Mouse (Mus musculus) forebrain, postnatal 0 days (tissue): ENCODE results near the gene Arfgap2. TPM values are rescaled to one million over a fixed set of nuclear protein-coding genes. Genes with fewer than 3 reads are reported as not detected.

Experiments
- ATAC-seq: fragments of 200-750 bp; cut with Nextera tagmentation; 2 replicates; pipeline ENCODE4 v1.8.0; 2017; ENCODE audit warnings: mild to moderate bottlenecking, moderate library complexity
- DNase-seq: peaks from one replicate; pipeline ENCODE4 v3.0.0-alpha.2; 2015
- H3K27ac ChIP-seq: fragments of 300-500 bp; sonication (generic); 2 replicates; pipeline ENCODE4 v1.5.1; 2014; ENCODE audit warnings: low read depth, mild to moderate bottlenecking, antibody characterized with exemption, low read length, moderate library complexity, mixed read lengths
- H3K27me3 ChIP-seq: fragments of 300-500 bp; sonication (generic); 2 replicates; pipeline ENCODE4 v1.6.1; 2014; ENCODE audit warnings: mild to moderate bottlenecking, low read length, mixed read lengths; ENCODE audit not compliant: insufficient read depth
- H3K36me3 ChIP-seq: fragments of 300-500 bp; sonication (generic); 2 replicates; pipeline ENCODE4 v1.6.1; 2014; ENCODE audit warnings: mild to moderate bottlenecking, moderate library complexity; ENCODE audit not compliant: insufficient read depth
- H3K4me1 ChIP-seq: fragments of 300-500 bp; sonication (generic); 2 replicates; pipeline ENCODE4 v1.6.1; 2014; ENCODE audit warnings: antibody characterized with exemption; ENCODE audit not compliant: insufficient read depth
- H3K4me2 ChIP-seq: fragments of 300-500 bp; sonication (generic); 2 replicates; pipeline ENCODE4 v1.6.1; 2014; ENCODE audit warnings: low read depth, mild to moderate bottlenecking, moderate library complexity
- H3K4me3 ChIP-seq: fragments of 300-500 bp; sonication (generic); 2 replicates; pipeline ENCODE4 v1.5.1; 2014; ENCODE audit warnings: low read depth, low read length, mixed read lengths
- H3K9ac ChIP-seq: fragments of 300-500 bp; sonication (generic); 2 replicates; pipeline ENCODE4 v1.6.1; 2014; ENCODE audit warnings: mild to moderate bottlenecking
- H3K9me3 ChIP-seq: fragments of 300-500 bp; sonication (generic); 2 replicates; pipeline ENCODE4 v1.6.1; 2016; ENCODE audit warnings: low read length
- CTCF ChIP-seq: sonication (generic); IDR thresholded peaks from 2 replicates; pipeline ENCODE4 v1.5.1; 2016; ENCODE audit warnings: antibody characterized with exemption, control low read depth, low read depth
- WGBS: fragments of 180-500 bp; shearing (Covaris S2); extraction: QIAGEN DNeasy Blood & Tissue Kit; methylation state at CpG from one replicate; pipeline ENCODE4 v1.1.7; 2014; 5-methylcytosine and 5-hydroxymethylcytosine counted together
- polyA plus RNA-seq: library from polyadenylated mRNA; unstranded; fragments of >200 nt; fragmentation: Nextera tagmentation; extraction: Ambion mirVana; gene quantifications from 2 replicates; pipeline ENCODE4 v1.2.1, GENCODE M21; 2015
- total RNA-seq: library from RNA; depleted of rRNA; stranded (reverse); fragments of >200 nt; gene quantifications from 2 replicates; pipeline ENCODE4 v1.2.3, GENCODE M21; 2014

Gene Arfgap2
- total and polyA plus RNA-seq, 2 experiments from 2014 or later: 52.8 to 59.9 TPM

- Histone ChIP-seq H3K4me2 (peak overlapping the region; percentile 99; the same call in 1 of the 2 replicates), H3K27me3 (0 out of 2 replicates have a peak, but pooled peaks cover 3% of the 10 kb centered on the region), H3K36me3 (no peaks in the 10 kb centered on the region), H3K4me1 (peaks cover 13% of the 10 kb centered on the region; the same call in 1 of the 2 replicates), H3K9ac (no peak overlapping the region), H3K4me3 (no peak overlapping the region), H3K9me3 (no peaks in the 10 kb centered on the region), H3K27ac (no peak overlapping the region)
- ATAC-seq (no peak), DNase-seq (no peak)
- WGBS: 25% methylated on average over 8 of the region's 8 CpGs
- no peak for TF ChIP-seq CTCF
These were observed 9.9 kb upstream of the Arfgap2 start for GRCm38 (mm10) chr2:91254725-91255380.

- Histone ChIP-seq H3K9ac (peak within 1 kb of the TSS; percentile 45), H3K27me3 (0 out of 2 replicates have a peak, but pooled peaks cover 3% of the 10 kb centered on the region), H3K4me3 (peak within 1 kb of the TSS; percentile 45), H3K9me3 (no peaks in the 10 kb centered on the region), H3K4me2 (peak within 1 kb of the TSS; percentile 99), H3K27ac (0 out of 2 replicates have a peak within 1 kb of the TSS, but pooled peaks have one; percentile 51), H3K36me3 (no peaks in the 10 kb centered on the region), H3K4me1 (peaks cover 13% of the 10 kb centered on the region; the same call in 1 of the 2 replicates)
- no peak for DNase-seq
- no peak for TF ChIP-seq CTCF
- WGBS: 2% methylated on average over 27 of the region's 27 CpGs
- ATAC-seq: 0 out of 2 replicates have a peak, but pooled peaks have one; percentile 13
These were observed 9.1 kb upstream of the Arfgap2 start, which contains the start of gene Pacsin3 for GRCm38 (mm10) chr2:91255661-91256150. Pacsin3 (plus strand) TSS chr2:91255954.

DNA sequence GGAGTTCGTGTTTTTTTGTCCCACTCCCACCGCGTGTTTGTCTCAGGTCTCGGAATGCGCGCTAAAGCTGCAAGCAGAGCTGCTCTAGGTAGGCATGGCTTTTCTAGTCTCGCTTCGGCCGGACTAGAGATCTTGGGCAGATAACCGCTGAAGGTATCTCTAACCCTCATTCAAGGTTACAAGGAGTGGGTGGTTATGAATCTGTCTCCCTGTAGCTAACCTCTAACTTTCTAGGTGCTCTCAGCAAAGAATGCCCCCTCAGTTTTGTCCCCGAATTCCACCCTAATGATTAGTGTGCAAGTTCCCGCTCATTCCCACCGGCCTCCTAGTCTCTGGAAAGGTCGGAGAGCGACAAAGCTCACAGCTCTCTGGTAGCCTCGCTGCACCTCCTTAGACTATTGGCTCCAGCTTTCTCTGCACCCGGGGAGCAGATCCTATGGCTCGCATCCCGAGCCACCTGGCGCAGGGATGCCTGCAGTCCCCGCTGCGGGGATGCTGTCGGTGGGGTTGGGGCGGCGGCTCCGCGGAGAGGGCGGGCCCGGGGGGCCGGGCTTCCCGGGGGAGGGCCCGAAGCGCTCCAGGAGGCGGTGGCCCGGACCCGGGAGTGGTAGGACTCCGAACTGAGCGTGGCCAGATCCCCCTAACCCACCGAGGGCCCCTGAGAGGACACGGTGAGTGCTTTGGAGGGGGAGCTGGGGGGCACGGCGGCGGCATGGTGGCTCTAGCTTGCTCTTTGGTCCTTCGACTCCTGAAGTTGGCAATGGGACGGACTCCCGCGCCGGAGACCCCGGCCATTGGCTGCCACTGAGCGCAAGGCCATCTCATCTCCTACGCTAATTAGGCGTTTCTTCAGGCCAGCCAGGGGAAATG, 8.3 kb upstream of the Arfgap2 start:
- Histone ChIP-seq H3K4me1 (peaks cover 13% of the 10 kb centered on the region; the same call in 1 of the 2 replicates), H3K9ac (peak overlapping the region; percentile 45), H3K4me3 (peak overlapping the region; percentile 45), H3K36me3 (no peaks in the 10 kb centered on the region), H3K4me2 (peak overlapping the region; percentile 99), H3K27me3 (0 out of 2 replicates have a peak, but pooled peaks cover 3% of the 10 kb centered on the region), H3K9me3 (no peaks in the 10 kb centered on the region), H3K27ac (peak overlapping the region; percentile 51; the same call in 1 of the 2 replicates)
- ATAC-seq (peak; percentile 52), DNase-seq (peak; percentile 49)
- TF ChIP-seq CTCF: no peak
- 3% methylated on average over 48 of the region's 52 CpGs for WGBS

DNA sequence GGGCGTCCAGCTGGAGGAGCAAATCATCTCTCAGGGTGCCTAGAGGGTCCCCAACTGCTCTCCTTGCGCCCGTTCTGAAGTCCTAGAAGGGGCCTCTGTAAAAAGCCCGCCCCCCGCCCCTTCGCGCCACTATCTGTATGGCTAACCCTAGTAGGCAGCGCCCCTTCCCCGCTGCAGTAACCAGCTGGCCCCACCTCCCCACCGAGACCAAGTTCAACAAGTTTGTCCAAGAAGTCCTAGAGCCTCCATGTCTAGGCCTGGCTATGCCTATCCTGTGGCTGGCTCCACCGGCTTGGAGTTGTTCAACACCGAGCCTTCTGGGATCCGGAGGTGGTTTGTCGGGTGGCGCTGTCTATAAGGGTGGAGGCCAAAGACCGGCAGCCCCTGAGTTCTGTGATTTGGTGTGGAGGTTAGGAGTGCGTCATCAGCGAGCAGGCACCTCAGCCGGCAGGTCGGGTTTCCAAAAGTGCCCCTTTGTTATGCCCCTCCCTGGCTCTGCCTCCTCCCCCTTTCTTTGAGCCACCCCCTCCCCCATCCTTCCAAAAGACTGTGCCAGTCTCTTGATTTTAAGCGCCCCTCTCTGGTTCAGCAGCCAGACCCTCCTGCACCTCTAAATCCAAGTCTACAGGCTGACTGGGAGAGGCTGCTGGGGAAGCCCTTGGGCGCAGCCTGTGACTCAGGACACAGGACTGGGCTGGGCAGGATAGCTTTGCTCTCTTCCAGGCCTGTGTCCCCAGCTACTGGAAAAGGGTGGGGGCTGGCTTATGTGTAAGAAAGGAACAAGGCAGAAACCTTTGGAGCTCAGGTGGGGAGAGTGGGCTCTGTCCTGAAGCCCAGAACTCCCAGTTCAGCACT, 7.4 kb upstream of the Arfgap2 start:
- no peaks in the 10 kb centered on the region for H3K36me3 ChIP-seq
- H3K4me3 ChIP-seq: peak overlapping the region; percentile 45
- H3K27me3 ChIP-seq: 0 out of 2 replicates have a peak, but pooled peaks cover 3% of the 10 kb centered on the region
- peak overlapping the region; percentile 99 for H3K4me2 ChIP-seq
- peak overlapping the region; percentile 45; the same call in 1 of the 2 replicates for H3K9ac ChIP-seq
- ATAC-seq: peak; percentile 72
- H3K27ac ChIP-seq: peak overlapping the region; percentile 51
- peaks cover 13% of the 10 kb centered on the region; the same call in 1 of the 2 replicates for H3K4me1 ChIP-seq
- H3K9me3 ChIP-seq: no peaks in the 10 kb centered on the region
- peak; percentile 45 for DNase-seq
- no peak for TF ChIP-seq CTCF
- WGBS: 3% methylated on average over 22 of the region's 22 CpGs

DNA sequence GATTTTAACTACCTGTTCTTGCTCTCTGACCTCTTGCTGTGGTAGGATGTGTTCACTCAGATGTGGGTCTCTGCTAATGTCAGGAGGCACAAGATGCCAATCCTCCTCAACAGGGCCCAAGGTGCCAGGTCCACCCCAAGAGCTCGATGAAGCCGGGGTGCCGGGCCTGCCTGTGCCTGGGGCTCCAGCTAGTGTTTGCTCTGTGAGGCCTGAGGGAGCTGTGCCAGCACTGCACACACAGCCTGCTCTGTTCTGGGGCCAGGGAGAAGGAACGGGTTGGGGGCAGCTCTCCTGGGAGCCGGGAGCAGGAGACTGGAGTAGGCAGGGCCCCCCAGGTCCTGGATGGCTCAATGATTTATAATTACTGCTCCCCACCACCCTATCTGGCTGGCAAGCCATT, 6.7 kb upstream of the Arfgap2 start:
- no peaks in the 10 kb centered on the region for H3K9me3 ChIP-seq
- peak overlapping the region; percentile 99 for H3K4me2 ChIP-seq
- DNase-seq (peak; percentile 30), ATAC-seq (peak; percentile 52)
- no peak for TF ChIP-seq CTCF
- H3K9ac ChIP-seq: no peak overlapping the region; the same call in 1 of the 2 replicates
- 0 out of 2 replicates have a peak, but pooled peaks cover 3% of the 10 kb centered on the region for H3K27me3 ChIP-seq
- no peak overlapping the region for H3K27ac ChIP-seq
- H3K4me1 ChIP-seq: peaks cover 13% of the 10 kb centered on the region; the same call in 1 of the 2 replicates
- H3K4me3 ChIP-seq: no peak overlapping the region
- WGBS: 41% methylated on average over 5 of the region's 5 CpGs
- H3K36me3 ChIP-seq: no peaks in the 10 kb centered on the region

DNA sequence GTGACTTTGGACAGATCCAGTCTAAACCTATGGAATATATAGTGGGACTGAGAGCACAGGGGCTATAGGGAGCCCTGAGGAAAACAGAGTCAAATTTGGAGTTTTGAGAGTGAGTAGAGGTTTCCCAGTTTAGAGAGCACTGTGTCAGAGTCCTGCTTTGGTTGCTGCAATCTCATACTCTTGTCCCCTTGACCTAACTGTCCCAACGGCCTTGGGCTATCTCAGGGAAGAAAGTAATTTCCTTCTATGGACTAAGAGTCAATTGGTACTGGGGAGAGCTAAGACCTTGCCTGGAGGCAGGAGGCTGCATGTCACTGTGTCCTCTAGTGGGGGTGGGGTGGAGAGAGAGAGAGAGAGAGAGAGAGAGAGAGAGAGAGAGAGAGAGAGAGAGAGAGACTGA, 5.9 kb upstream of the Arfgap2 start:
- H3K27me3 ChIP-seq: 0 out of 2 replicates have a peak, but pooled peaks cover 3% of the 10 kb centered on the region
- no peak overlapping the region for H3K4me3 ChIP-seq
- H3K36me3 ChIP-seq: no peaks in the 10 kb centered on the region
- no peak overlapping the region for H3K27ac ChIP-seq
- ATAC-seq (no peak), DNase-seq (no peak)
- H3K9ac ChIP-seq: no peak overlapping the region
- 59% methylated on average over 1 of the region's 1 CpGs for WGBS
- no peaks in the 10 kb centered on the region for H3K9me3 ChIP-seq
- H3K4me2 ChIP-seq: no peak overlapping the region
- no peak for TF ChIP-seq CTCF
- H3K4me1 ChIP-seq: peaks cover 13% of the 10 kb centered on the region; the same call in 1 of the 2 replicates
